Mouse (Mus musculus) embryo, embryonic 11.5 days (tissue): ENCODE measurements around the gene Dusp10.

Experiments used
- DNase-seq: peaks from one replicate; pipeline ENCODE4 v3.0.0-alpha.2; 2012; ENCODE audit warnings: low read depth, low spot score

The Dusp10 gene

DNA sequence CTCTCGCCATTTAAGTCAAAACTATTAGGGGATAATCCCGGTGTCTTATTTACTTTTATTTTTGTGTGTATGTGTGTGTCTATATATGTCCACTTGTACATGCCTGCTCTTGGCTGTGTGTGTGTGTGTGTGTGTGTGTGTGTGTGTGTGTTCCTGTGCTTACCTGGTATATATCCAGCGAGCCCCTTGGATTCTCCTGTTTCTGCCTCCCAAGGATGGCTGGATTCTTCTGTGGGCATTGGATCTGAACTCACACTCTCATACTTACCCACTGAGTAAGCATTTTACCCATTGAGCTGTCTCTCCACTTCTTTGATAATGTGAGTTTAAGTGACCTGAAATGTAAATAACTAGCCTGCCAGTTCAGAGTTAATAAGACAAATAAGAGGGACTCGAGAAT lies 40.6 kb downstream of the Dusp10 start:
- DNase-seq, result no peak

DNA sequence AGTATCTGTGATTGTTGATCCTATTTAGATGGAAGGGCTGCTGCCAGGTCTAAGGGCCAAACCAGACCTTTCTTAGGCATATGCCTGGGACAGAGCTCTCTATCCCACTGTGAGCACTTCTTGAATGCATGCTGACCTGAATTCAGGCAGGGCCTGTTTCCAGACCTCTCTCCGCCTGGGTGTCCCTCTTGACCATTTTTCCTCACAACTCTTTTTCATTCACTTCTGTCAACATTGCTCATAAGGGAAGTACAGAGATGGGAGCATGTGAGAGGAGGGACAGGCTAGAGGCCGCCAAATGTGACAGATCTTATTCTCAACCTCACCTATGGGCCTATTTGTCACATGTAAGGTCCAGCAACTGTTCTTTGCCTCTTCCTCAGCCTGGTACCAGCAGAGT lies 41.1 kb downstream of the Dusp10 start:
- DNase-seq, result no peak

DNA sequence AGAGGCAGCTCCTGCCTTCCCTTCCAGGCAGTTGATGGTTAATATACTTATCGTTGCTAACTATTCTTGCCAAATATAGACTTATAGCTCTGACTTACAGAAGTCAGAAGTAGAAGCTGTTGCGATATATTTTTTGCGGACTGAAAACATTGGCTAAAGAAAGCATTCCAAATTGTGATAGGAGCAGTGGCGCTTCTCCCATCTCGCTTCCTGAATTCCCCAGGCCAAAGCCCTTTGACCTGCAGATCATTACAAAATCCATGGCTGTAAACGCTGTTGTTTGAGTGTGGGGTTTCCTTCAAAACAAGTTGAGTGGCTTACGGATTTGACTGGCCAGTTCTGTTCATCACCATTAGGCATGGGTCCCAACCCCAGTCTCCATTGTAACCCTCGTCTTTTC lies 45.1 kb downstream of the Dusp10 start:
- DNase-seq, result no peak

DNA sequence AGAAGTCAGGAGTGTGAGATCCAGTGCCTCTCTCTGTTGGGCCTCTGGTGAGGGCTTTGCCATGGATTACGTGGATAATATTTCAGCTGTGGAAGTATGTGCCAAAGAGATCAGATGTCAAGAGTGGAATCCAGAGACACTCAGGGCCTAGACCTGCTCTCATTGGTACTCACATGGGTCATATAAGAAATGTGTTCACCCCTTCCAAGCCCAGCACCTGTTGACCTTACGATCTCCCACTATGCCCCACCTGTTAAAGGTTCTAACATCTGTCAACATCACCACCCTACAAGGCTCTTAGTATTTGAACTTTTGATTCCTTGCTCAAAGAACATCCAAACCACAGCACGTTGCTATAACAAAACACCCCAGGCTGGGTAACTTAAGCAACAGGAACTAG lies 46.7 kb downstream of the Dusp10 start:
- no peak for DNase-seq

DNA sequence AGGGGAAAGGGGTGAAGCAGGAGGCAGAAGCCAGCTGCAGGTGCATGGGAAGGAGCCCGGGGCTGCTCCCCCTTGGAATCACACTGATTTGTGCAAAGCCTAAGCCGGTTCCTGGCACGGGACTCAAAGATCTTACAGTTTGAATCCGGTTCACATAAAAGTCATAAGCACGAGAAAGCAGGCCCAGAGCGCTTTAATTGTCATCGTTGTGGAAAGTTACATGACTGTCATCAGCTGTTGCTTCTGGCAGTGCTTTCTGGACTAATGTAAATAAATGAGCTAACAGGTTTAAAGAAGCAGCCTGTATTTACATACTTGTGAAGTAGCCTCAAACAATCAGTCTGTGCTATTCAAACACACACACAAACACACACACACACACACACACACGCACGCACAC lies 47.3 kb downstream of the Dusp10 start:
- DNase-seq, result no peak

DNA sequence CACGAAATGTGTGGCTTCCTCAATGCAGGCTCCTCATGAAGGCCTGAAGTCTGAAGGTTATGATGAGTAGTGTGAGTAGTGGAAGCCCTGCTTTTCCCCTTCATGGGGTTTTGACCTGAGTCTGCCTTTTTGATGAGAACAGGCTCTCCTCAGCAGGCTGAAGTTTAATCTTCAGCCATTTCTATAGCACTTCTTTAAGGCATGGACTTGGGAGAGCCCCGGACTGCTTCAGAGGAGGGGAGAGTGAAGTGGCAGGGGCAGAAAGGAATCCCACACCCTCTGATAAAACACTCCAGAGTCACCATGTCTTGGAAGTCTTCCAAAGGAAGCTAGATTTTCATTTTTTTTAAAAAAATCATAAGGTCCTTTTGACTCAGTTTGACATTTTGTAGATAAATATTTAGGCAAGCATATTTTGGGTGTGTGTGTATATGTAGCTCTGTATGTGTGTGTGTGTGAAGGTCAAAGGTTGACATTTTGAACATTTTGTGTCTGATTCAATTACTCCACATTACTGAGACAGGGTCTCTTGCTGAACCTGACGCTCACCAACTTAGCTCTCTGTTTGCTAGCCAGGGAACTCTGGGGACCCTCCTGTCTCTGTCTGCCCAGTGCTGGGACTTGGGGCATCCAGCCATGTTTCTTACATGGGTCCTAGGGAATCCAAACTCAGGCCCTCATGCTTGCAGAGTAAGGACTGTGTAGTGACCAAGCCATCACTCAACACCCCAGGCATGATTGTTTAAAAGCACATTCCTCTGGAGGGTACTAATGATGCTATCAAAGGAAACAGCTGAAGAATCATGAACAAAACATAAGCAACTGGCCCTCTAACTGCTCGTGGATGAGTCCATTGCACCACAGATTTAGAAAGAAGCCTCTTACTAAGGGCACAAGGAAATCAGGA lies 48.0 kb downstream of the Dusp10 start:
- no peak for DNase-seq

DNA sequence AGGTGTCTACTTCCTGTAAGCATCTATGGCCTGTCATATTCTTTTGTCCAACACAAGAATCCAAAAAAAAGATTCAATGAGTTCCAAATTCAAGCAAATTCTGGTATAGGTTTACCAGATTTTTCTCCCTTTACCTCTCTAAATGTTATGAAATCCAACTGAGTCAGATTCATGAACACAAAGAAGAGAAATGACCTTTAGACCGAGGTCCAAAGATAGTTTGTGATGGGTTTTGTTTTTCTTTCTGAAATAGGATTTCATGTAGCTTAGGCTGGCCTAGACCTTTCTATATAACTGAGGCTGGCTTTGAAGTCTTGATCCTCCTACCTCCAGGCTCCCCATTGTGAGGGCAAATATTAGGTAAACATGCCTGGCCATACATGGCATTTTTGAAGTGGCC lies 48.8 kb downstream of the Dusp10 start:
- no peak for DNase-seq

DNA sequence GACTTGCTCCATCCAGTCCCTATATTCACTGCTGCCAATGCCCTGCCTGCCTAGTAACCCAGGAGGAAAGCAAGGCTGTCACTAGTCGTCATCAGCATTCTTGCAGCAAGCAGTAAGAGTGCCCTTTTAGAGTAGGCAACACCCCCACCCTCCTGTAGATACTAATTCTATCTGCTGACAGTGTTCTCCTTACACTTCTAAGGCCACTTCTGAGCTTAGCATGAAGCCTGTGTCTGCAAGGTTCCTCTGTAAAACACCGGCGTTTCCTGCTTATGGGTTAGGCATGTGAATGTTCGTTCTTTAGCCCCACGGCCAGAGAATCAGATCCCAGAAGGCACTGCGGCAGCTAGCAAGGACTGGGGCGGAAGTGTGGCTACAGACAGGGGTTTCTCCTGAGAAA lies 51.2 kb downstream of the Dusp10 start:
- no peak for DNase-seq

DNA sequence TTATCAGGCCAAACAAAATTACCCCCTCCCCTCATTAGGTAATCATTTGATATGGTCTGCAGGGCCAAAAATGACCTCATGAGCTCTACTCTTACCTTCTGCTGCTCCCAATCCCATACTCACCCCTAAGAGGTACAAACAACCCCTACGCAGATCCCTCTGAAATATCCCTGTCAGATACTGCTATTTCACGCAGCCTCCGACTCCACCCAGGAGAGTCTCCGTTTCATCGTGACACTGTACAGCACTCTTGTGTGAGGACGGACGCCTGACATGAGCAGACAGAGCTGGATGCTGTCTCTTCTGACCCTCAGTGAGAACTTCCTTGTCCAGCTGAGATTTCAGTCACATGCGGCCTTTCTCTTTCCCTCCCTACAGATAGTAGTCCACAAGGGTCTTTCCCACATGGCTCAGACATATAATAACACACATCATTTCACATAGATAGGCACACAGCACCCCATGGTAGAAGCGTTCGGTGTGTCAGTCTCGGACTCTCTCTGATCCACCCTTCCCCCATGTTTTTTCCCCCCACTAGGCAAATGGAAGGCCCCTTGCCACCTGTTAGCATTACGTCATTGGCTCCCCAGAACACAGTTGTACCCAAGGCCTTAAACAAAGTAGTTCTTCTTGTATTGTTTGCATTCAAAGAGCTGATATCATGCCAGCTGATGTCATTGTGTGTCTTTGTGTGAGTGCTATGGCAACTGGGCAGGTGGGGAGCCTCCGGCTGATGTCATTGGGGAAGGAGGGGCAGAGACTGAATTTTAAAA lies 52.7 kb downstream of the Dusp10 start:
- DNase-seq, result no peak

DNA sequence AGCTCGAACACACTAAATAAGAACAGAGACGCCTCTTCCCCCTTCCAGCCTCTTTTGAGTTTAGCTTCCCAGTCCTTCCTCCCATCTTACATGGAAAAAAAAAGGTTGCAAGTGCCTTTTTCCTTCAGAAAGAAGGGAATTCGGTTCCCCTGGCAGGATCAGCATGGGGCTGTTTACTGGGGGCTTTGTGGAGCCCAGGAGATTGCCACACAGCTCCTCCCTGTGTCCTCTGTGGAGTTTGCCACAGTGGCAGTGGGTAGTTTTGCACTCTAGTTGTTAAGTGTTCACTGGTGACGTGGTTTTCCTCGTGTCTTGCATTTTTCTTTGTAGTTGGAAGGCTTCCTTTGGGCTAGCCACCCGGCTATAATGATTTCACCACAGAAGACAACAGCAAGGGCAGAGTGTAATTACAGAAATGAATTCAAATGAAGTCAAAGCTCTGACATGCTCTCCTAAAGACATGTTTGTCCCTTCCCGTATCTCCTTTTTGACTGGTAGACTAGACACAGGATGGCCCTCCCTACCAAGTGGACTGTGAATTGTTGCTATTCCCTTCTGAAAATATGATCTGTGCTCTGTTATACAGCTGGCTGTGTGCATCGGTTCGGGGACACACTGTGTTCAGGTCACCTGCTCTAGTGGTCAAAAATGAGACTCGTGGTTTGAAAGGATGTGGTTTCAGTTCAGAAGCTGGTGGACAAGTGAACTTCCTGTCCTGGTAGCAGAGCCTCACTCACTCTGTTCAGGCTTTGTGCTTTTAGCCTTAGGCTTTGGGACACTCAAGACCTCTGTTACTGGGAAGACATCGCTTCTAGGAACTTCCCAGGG lies 53.6 kb downstream of the Dusp10 start:
- DNase-seq, result no peak

DNA sequence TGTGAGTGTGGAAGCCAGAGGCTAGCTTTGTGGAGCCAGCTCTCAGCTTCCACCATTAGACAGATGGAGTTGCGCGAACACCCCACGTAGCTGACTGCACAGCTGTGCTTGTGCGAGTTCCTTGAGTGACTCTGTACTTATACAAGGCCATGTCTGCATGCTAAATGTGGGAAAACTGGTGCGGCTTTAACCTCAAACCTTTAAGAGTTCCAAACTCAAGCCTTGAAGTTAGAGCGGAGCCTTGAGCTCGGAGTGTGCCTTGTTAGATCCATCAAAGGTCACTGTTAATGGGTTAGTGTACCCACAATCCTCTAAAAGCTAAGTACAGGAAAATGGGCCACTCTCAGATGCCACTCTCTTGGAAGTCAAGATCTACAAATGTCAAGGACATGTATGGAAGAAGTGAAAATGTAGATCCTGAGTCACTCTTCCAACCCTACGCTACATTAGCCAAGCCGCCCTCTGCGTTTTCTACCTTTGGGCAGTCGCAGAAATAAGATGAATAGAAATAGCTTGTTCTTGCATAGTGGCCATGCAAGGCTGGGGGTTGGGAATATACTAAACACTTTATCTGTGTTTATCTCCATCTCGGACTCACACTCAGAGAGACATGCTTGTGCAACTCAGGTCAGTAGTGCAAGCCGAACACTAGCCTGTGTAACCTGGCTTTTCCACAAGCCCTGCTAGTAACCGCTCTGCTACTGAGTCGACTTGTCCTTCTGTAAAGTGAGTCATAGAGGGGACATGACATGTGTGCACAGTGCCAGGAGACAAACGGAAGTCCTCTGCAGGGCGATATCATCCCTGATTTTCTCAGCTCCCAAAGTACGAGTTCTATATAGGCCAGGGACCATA lies 54.8 kb downstream of the Dusp10 start:
- DNase-seq, result no peak

DNA sequence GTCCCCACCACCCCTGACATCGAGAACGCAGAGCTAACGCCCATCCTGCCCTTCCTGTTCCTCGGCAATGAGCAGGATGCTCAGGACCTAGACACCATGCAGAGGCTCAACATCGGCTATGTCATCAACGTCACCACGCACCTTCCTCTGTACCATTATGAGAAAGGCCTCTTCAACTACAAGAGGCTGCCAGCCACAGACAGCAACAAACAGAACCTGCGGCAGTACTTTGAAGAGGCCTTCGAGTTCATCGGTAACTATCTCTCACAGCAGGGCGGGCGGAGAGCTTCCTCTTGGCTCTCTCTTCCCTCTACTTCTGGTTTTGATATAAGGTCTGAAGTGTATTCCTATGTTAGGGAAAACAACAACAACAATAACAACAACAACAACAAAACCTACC lies 55.9 kb downstream of the Dusp10 start:
- no peak for DNase-seq

DNA sequence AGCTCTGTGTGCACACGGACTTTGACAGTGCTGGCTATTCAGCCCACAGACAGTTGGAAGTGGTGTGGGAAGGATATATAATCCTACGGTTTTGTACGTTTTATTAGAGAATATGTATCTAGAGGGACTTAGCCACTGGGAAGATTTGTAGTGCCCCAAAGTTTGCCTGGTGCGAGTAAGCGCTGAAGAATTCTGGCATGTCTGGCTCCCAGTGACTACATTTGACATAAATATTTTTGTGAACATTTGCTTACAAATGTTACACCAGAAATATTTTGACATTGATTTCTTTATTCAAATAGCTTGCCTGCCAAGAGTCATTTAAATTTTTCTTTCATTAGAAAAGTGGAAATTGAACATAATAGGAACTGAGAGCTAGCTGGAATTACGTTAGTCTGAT lies 63.0 kb downstream of the Dusp10 start:
- DNase-seq, result no peak

DNA sequence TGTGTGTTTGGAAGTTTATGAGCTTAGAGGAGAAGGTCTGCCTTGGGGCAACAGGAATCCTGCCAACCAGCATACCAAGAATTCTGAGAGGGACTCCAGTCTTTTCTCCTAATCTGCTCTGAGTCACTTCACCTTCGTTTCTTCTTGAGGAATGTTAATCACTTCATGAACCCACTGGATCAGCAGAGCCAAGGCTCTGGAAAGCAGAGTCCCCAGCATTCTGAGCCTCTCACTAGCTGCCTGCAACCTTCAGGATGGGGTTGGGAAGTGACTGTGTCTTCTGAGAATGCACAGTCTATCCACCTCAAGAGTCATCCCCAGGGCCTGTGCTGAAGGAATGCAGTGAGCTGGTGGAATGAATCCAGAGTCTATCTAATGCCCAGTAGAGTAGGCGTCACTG lies 63.7 kb downstream of the Dusp10 start:
- DNase-seq, result no peak

DNA sequence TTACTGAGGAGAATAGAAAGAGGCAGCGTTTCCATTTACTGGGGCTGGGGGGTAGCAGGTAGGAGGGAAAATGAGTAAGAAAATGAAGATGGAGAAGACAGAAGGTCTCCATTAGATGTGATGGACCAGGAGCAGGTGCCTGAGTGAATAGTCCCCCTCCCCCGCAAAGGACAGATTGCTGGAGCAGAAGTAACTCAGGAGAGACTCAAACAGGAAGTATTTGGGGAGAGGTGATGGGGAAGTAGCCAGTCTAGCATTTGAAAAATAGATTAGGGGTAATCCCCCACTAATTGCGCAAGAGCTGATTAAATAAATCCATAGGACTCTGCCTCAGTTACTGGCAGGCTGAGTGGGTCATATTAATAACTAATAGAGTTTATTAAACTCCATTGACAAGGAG lies 66.2 kb downstream of the Dusp10 start:
- no peak for DNase-seq

DNA sequence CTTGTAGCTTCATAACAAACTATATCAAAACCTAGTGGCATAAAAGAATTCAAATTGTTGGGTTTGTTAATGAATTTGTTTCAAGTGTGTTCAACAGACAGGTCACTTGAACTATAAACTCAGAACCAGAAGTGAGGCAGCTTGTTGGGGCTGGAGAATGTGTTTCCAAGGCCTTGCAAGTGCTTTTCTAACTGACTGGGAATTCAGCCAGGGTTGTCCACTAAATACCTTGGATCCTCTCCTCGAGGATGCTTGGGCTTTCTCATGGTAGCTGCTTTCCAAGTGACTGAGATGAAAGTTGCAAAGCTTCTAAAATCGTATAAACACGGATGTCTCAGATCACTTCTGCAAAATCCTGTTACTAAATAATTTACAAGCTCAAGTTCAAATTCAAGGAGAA lies 69.6 kb downstream of the Dusp10 start:
- DNase-seq, result no peak

DNA sequence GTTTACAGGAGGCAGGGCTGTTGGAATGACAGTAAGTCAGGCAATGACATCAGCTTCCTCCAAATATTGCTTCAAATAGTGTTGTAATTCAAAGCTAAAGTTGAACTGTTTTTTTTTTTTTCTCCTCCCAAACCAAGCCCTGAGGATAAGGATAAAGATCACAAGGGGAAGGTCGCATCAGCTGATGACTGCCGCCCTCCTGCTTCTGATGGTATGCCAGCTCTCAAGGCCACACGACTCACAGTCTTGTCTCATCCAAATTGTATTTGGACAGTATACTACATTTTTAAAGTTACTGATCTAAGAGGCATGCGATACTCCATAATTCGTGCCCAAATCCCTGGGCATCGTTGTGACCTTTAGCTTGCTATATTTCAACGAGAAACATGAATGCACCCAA lies 70.1 kb downstream of the Dusp10 start:
- DNase-seq, result no peak

DNA sequence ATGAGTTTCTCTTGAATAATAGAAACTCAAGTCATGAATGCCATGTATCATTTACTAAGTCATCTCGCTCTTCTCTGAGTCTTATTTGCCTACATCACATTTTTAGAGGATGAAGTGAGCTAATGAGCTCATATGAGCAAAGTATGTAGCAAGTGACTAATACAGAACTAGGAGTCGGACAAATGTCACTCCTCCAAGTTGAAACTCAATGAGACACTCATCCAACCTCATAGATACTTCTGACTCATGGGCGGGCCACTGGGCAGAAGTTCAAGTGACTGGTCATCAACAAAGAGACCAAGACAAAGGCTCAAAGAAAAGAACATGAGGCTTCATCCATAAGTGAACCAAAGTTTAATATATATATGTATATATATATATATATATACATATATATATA lies 71.9 kb downstream of the Dusp10 start:
- DNase-seq, result no peak

DNA sequence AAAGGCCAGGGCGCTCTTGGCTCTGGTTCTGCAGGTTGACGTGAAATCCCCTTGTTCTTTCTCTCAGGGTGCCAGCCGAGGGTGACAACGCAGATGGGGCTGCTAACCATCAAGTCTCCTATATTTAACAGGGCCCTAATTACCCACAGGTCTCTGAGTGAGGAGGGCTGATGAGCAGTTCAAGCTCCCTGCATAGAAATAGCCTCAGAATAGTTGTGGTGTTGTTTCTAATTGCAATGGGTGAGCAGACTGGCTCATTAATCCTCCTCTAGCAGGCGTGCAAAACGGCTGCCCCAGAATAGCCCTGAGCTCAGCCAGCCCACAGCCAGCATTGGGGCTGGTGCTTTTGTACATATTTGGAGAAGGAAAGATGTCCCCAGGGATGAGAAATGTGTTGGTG lies 77.4 kb downstream of the Dusp10 start:
- no peak for DNase-seq

DNA sequence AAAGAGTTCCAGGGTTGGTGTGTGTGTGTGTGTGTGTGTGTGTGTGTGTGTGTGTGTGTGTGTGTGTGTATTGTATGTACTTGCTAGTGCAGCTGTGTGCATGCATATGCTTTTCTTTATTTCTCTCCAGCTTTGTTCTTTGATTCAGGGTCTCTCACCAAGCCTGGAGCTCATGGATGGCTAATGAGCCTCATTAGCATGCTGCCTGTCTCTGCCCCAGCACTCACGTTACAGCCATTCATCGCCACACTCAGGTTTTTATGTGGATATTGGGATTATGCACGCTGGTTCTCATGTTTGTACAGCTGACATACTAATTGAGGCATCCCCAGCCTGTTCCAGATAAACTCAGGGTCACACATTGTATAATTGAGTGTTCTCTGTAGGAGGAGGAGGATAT lies 81.8 kb downstream of the Dusp10 start:
- DNase-seq, result no peak

DNA sequence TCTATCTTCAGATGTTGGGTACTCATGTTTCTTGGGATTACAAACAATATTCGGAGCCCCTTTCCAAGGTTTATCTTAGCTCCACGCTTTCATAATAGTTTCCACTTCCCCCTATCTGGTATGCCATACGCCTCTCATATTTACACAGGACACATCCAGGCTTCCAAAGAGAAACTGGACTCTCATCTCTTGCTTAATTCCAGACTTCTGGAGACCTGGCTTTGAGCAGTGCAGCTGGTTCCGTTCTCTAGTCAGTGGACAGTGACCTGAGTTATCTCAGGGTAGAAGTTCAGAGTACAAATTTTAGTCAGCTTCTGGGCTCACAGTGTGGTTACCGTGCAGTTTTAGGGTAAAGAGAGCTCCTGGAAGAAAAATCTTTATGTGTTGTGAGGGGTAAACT lies 87.3 kb downstream of the Dusp10 start:
- DNase-seq, result no peak
